Mouse (Mus musculus): ENCODE results near the gene Kmo.

The Kmo gene

GRCm38 (mm10) chr1:175619814-175620431 is at the start of gene Kmo:
Gene Kmo (plus strand): TSS chr1:175620381.
- no peak for DNase-seq

GRCm38 (mm10) chr1:175574129-175574528 is 46.1 kb upstream of the Kmo start:
- DNase-seq = no peak

GRCm38 (mm10) chr1:175578425-175579096 is 41.6 kb upstream of the Kmo start:
- no peak for DNase-seq

DNA sequence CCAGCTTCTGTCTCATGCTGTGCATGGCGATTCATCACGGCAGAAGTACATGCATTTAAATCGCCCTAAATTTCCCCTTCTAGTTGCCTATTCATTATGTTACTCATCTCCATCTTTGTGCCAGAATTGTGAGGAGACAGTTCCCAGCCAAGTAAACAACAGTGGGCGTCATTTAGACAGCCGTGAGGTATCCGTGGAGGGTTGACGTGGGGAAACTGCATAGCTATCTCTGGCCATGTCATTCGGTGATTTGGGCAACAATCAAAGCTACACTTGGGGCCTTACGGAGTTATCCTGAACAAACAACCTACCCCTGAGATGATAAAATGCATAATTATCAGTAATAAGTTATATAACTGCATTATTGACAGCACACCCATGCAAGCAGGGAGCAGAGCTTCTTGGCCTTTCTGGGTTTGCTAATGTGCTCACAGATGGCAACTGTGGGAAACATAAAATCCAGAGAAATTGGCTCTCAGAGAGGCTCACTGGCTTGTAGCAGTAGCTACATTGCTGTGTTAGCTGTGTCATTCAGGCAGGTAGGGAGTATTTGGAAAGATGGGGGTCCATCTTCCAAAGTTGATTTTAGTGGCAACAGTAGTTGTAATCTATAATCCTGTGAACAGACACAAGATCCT is 40.5 kb upstream of the Kmo start:
- no peak for DNase-seq

DNA sequence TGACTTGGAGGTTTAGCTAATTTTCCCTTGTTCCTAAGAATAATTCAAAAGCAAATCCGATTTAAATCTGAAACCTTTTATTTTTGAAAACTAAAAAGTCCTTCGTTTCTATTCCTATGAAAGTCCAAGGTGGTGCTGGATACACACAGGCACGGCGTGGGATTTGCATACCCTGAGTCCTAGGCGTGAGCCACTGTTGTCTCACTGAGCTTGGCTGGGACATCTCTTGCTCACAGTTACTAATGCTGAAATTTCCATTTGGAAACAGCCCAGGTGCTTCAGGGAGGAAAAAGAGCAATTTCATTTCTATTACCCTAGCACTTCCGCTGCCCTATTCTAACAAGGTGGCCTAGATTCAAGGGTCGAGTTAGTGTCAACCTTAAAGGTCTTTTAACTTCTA is 39.8 kb upstream of the Kmo start:
- DNase-seq = no peak

DNA sequence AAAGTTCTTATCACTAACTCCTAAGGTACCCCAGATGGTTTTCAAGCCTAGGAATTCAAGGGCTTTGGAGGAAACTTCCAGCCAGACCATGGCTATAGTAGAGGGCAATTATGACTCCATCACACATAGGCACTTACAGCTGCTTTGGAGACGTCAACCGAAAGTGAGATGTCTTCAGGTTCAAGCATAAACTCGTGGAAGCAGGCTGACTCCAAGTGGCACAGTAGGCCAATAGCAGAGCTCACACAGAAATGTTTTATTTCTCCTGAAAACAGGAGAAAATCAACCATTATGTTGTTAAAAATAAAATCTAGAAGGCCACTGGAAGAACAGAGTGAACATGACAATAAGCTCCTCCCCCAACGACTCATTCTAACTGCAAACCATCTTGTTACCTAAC is 37.4 kb upstream of the Kmo start:
- DNase-seq = no peak

GRCm38 (mm10) chr1:175585267-175585666 is 34.9 kb upstream of the Kmo start:
- no peak for DNase-seq

GRCm38 (mm10) chr1:175586656-175587055 is 33.5 kb upstream of the Kmo start:
- DNase-seq = no peak

DNA sequence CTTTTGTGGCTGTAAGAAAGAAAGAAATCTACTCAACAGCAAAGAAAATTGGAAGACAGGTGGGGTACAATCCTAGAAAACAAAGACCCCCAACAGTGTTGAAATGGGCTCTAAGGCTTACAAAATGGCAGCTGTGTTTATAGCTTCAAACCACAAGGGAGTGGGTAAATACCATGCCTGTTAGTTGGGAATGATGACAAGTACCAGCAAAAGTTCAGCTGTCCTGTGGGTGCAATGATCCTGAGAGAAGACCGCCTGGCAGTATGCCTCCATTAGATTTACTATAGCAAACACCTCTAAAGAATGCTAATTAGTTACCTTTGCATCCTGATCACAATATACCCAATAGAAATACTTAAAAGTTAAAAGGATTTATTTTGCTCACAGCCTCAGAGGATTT is 27.3 kb upstream of the Kmo start:
- DNase-seq = no peak

- no peak for DNase-seq
Observed at GRCm38 (mm10) chr1:175602231-175602630, 17.9 kb upstream of the Kmo start.

- no peak for DNase-seq
Observed at GRCm38 (mm10) chr1:175603390-175603789, 16.8 kb upstream of the Kmo start.

GRCm38 (mm10) chr1:175607308-175607707 is 12.9 kb upstream of the Kmo start:
- DNase-seq = no peak

- no peak for DNase-seq
Observed at GRCm38 (mm10) chr1:175607838-175608585, 12.2 kb upstream of the Kmo start.

- DNase-seq = no peak
Observed at GRCm38 (mm10) chr1:175608708-175609107, 11.5 kb upstream of the Kmo start.

DNA sequence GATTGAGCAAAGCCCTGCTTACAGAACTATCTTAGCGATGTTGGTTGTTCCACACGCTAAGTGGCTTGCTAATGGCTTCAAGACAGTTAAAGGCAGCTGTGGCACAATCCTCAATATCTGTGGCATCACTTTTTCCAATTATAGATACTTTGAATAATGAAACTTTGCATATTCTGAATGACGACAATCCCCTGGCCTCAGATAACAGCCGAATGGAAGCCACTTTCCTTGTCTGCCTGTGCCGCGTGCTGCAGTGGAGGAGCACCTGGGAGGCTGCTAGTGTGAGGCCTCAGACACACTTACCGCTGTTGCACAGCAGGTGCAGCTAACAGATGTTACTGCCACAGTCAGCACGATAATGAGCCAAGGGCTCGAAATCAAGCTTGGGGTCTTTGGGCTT is 5.2 kb upstream of the Kmo start:
- no peak for DNase-seq

GRCm38 (mm10) chr1:175623656-175624055 is 3.5 kb downstream of the Kmo start:
- DNase-seq = no peak

DNA sequence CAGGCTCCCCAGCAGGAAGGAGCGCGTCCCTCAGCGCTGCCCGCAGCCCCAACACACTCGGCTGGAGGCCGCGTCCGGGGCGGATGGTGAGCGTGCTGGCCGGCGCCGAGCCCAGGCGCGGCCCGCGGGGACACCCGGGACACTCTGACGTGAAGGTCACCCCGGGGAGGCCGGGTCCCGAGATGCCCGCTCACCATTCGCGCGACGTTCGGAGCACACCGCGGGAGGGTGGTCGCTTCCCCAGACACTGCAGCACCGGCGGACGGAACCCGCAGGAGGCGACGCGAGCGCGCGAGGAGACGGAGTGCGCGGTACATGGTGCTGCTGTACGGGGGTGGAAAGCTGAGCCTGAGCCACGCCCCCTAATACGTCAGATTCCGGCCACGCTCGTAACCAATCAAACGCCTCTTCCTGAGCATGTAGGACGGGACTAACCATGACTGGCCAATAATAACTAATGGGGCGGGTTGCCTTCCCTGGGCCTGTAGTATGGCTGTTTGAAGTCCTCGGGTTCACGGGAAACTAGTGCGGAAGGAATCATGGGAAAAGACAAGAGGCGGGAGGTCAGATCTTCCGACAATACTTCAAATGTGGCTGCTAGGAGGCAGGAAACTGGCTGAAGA is 5.2 kb downstream of the Kmo start, which contains the start of gene Fh1:
Gene Fh1 (minus strand): TSS at position 379 of the 623 bp plus-strand sequence.
- DNase-seq = peak; percentile 97

- peak in 1 of 2 experiments; percentile 14 for DNase-seq
Observed at GRCm38 (mm10) chr1:175625990-175626692, 6.0 kb downstream of the Kmo start.

GRCm38 (mm10) chr1:175629248-175629647 is 9.1 kb downstream of the Kmo start:
- no peak for DNase-seq

- no peak for DNase-seq
Observed at GRCm38 (mm10) chr1:175630345-175630744, 10.2 kb downstream of the Kmo start.

GRCm38 (mm10) chr1:175631080-175631479 is 10.9 kb downstream of the Kmo start:
- DNase-seq = no peak

- DNase-seq = no peak
Observed at GRCm38 (mm10) chr1:175631721-175632221, 11.6 kb downstream of the Kmo start.
